ENCODE assay signal across 15 mouse cellular contexts in the genomic region with DNA sequence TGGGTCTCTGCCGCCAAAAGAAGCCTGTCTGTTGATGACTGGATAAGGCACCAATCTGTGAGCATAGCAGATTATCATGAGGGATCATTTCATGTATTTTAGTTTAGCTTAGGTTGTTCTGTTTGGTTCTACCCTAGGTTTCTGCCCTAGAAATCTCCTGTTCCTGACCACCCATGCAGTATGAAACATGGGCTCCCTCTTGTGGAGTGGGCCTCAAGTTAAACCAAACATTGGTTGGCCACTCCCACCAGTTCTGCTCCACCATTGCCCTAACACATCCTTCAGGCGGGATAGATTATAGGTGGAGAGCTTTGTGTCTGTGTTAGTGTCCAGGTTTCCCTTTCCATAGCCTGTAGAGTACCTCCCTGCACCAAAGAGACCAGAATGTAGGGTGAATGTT. TPM values are rescaled to one million over a fixed set of nuclear protein-coding genes. Genes with fewer than 3 reads are reported as not detected.
DNase-seq lines count a peak whose midpoint lies in the region; ATAC-seq and TF ChIP-seq lines count a peak whose summit lies in the region.
"Had no signal": no experiment of that assay in that cellular context is flagged by ENCODE, and none has a peak within 500 bp of the region (broad histone marks: within the 10 kb centered on the region; RNA-seq: fewer than 3 reads in every experiment).

No protein-coding gene starts in this region.

- H3K4me1 ChIP-seq in intestine, postnatal 0 days (replicated peaks; ENCODE audit: control insufficient read depth, insufficient read depth, low read length) = no peaks in the 10 kb centered on the region
- H3K4me1 ChIP-seq in intestine, embryonic 15.5 days (replicated peaks) = no peaks in the 10 kb centered on the region
- H3K4me1 ChIP-seq in midbrain, embryonic 12.5 days = no peaks in the 10 kb centered on the region
- no peaks in the 10 kb centered on the region for H3K4me1 ChIP-seq in midbrain, embryonic 16.5 days (ENCODE audit: control insufficient read depth, insufficient read depth, low read length)
- H3K4me1 ChIP-seq in cortical plate, adult 2 months (ENCODE audit: control insufficient read depth, insufficient read depth, low read length) = no peaks in the 10 kb centered on the region
- H3K4me1 ChIP-seq in stomach, postnatal 0 days (replicated peaks; ENCODE audit: control insufficient read depth, insufficient read depth) = no peaks in the 10 kb centered on the region
- H3K4me1 ChIP-seq: embryonic facial prominence, embryonic 12.5 days; midbrain, embryonic 13.5 days; neural tube, embryonic 12.5 days had no signal

- H3K36me3 ChIP-seq in intestine, postnatal 0 days (ENCODE audit: control insufficient read depth, insufficient read depth) = no peaks in the 10 kb centered on the region
- no peaks in the 10 kb centered on the region for H3K36me3 ChIP-seq in intestine, embryonic 15.5 days
- no peaks in the 10 kb centered on the region for H3K36me3 ChIP-seq in midbrain, embryonic 12.5 days
- H3K36me3 ChIP-seq in midbrain, embryonic 16.5 days (ENCODE audit: control insufficient read depth, insufficient read depth, low read length) = no peaks in the 10 kb centered on the region
- no peaks in the 10 kb centered on the region for H3K36me3 ChIP-seq in stomach, postnatal 0 days (ENCODE audit: control insufficient read depth, insufficient read depth, low read length)
- H3K36me3 ChIP-seq: embryonic facial prominence, embryonic 12.5 days; limb, embryonic 10.5 days; midbrain, embryonic 13.5 days; neural tube, embryonic 12.5 days had no signal

- intact Hi-C loops in left cerebral cortex, postnatal 36 days (cut with DNase I) = no loop called here

- ATAC-seq in intestine, postnatal 0 days = no peak
- ATAC-seq in intestine, embryonic 15.5 days = no peak
- 0 out of 2 replicates have a peak, but pooled peaks have one; percentile 9 for ATAC-seq in midbrain, embryonic 12.5 days (ENCODE audit: low FRiP score, low read depth)
- no peak for ATAC-seq in midbrain, embryonic 16.5 days
- no peak for ATAC-seq in stomach, postnatal 0 days (ENCODE audit: low FRiP score, low TSS enrichment)
- ATAC-seq: hindbrain, embryonic 16.5 days had no signal

- DNase-seq in stomach, postnatal 0 days (ENCODE audit: low spot score) = peak; percentile 26
- DNase-seq in left cerebral cortex, postnatal 36 days (ENCODE audit: low spot score in 2 of 2) = no peak
- DNase-seq: cerebellum, adult 2 months; gastrocnemius, postnatal 14 days had no signal

- TF ChIP-seq EP300 in stomach, postnatal 0 days (optimal IDR thresholded peaks at IDR 0.05) = no peak

- H3K9me3 ChIP-seq in intestine, postnatal 0 days (ENCODE audit: control insufficient read depth) = no peaks in the 10 kb centered on the region
- H3K9me3 ChIP-seq in intestine, embryonic 15.5 days = no peaks in the 10 kb centered on the region
- no peaks in the 10 kb centered on the region for H3K9me3 ChIP-seq in midbrain, embryonic 12.5 days
- H3K9me3 ChIP-seq in midbrain, embryonic 16.5 days (replicated peaks; ENCODE audit: control insufficient read depth, low read length, poor library complexity, severe bottlenecking) = no peaks in the 10 kb centered on the region
- H3K9me3 ChIP-seq in stomach, postnatal 0 days (ENCODE audit: control insufficient read depth, low read length) = no peaks in the 10 kb centered on the region
- H3K9me3 ChIP-seq: embryonic facial prominence, embryonic 12.5 days; forebrain, embryonic 13.5 days; limb, embryonic 10.5 days; midbrain, embryonic 13.5 days; neural tube, embryonic 12.5 days had no signal

- TF ChIP-seq POLR2A in cortical plate, adult 2 months (IDR thresholded peaks at IDR 0.05; ENCODE audit: extremely low read depth, insufficient read depth, low read length) = no peak

- H3K27me3 ChIP-seq in intestine, postnatal 0 days (replicated peaks; ENCODE audit: control insufficient read depth, insufficient read depth, low read length) = no peaks in the 10 kb centered on the region
- H3K27me3 ChIP-seq in intestine, embryonic 15.5 days (replicated peaks) = no peaks in the 10 kb centered on the region
- H3K27me3 ChIP-seq in midbrain, embryonic 12.5 days = no peaks in the 10 kb centered on the region
- no peaks in the 10 kb centered on the region for H3K27me3 ChIP-seq in midbrain, embryonic 16.5 days (ENCODE audit: control insufficient read depth, insufficient read depth, low read depth, low read length)
- no peaks in the 10 kb centered on the region for H3K27me3 ChIP-seq in stomach, postnatal 0 days (ENCODE audit: control insufficient read depth, insufficient read depth, low read length)
- H3K27me3 ChIP-seq: embryonic facial prominence, embryonic 12.5 days; midbrain, embryonic 13.5 days; neural tube, embryonic 12.5 days had no signal

- no peak overlapping the region for H3K27ac ChIP-seq in intestine, postnatal 0 days (ENCODE audit: low read depth, low read length)
- H3K27ac ChIP-seq in intestine, embryonic 15.5 days = no peak overlapping the region
- H3K27ac ChIP-seq in midbrain, embryonic 12.5 days (replicated peaks) = no peak overlapping the region
- H3K27ac ChIP-seq in midbrain, embryonic 16.5 days (ENCODE audit: low read length) = no peak overlapping the region
- H3K27ac ChIP-seq in cortical plate, adult 2 months (ENCODE audit: insufficient read depth, low read length) = no peak overlapping the region
- no peak overlapping the region for H3K27ac ChIP-seq in stomach, postnatal 0 days (replicated peaks)
- H3K27ac ChIP-seq: embryonic facial prominence, embryonic 12.5 days; forebrain, embryonic 13.5 days; limb, embryonic 10.5 days; midbrain, embryonic 13.5 days; neural tube, embryonic 12.5 days had no signal

- 89% methylated on average over 2 of the region's 2 CpGs for WGBS in intestine, postnatal 0 days
- WGBS in intestine, embryonic 15.5 days = 86% methylated on average over 2 of the region's 2 CpGs
- WGBS in midbrain, embryonic 12.5 days = 85% methylated on average over 2 of the region's 2 CpGs
- 87% methylated on average over 2 of the region's 2 CpGs for WGBS in midbrain, embryonic 16.5 days
- 89% methylated on average over 2 of the region's 2 CpGs for WGBS in stomach, postnatal 0 days

- H3K9ac ChIP-seq in intestine, postnatal 0 days (ENCODE audit: low read depth, low read length) = no peak overlapping the region
- H3K9ac ChIP-seq in intestine, embryonic 15.5 days = no peak overlapping the region
- H3K9ac ChIP-seq in midbrain, embryonic 12.5 days (replicated peaks) = no peak overlapping the region
- H3K9ac ChIP-seq in midbrain, embryonic 16.5 days (ENCODE audit: low read depth, low read length) = no peak overlapping the region
- H3K9ac ChIP-seq in stomach, postnatal 0 days (ENCODE audit: low read length) = no peak overlapping the region
- H3K9ac ChIP-seq: embryonic facial prominence, embryonic 12.5 days; forebrain, embryonic 13.5 days; midbrain, embryonic 13.5 days; neural tube, embryonic 12.5 days had no signal

- H3K4me3 ChIP-seq in intestine, postnatal 0 days (ENCODE audit: low read depth, low read length) = no peak overlapping the region
- no peak overlapping the region for H3K4me3 ChIP-seq in intestine, embryonic 15.5 days (replicated peaks)
- H3K4me3 ChIP-seq in midbrain, embryonic 12.5 days = no peak overlapping the region
- no peak overlapping the region for H3K4me3 ChIP-seq in midbrain, embryonic 16.5 days (ENCODE audit: low read depth, low read length)
- no peak overlapping the region for H3K4me3 ChIP-seq in cortical plate, adult 2 months (ENCODE audit: insufficient read depth, low read length)
- no peak overlapping the region for H3K4me3 ChIP-seq in stomach, postnatal 0 days (ENCODE audit: low read depth, low read length)
- H3K4me3 ChIP-seq: embryonic facial prominence, embryonic 12.5 days; forebrain, embryonic 13.5 days; limb, embryonic 10.5 days; midbrain, embryonic 13.5 days; neural tube, embryonic 12.5 days had no signal

- peak; percentile 40 for TF ChIP-seq CTCF in intestine, postnatal 0 days (IDR thresholded peaks at IDR 0.05; ENCODE audit: low read depth)
- peak; percentile 32; the same call in 1 of the 2 replicates for TF ChIP-seq CTCF in cortical plate, adult 2 months (IDR thresholded peaks at IDR 0.05; ENCODE audit: extremely low read depth, insufficient read depth, low read length)
- TF ChIP-seq CTCF in stomach, postnatal 0 days (IDR thresholded peaks at IDR 0.05; ENCODE audit: low read depth) = peak; percentile 66

- no peak overlapping the region for H3K4me2 ChIP-seq in intestine, postnatal 0 days (replicated peaks; ENCODE audit: low read depth)
- H3K4me2 ChIP-seq in intestine, embryonic 15.5 days (replicated peaks) = no peak overlapping the region
- H3K4me2 ChIP-seq in midbrain, embryonic 12.5 days (replicated peaks) = no peak overlapping the region
- no peak overlapping the region for H3K4me2 ChIP-seq in midbrain, embryonic 16.5 days (ENCODE audit: low read length)
- no peak overlapping the region for H3K4me2 ChIP-seq in stomach, postnatal 0 days (replicated peaks; ENCODE audit: low read depth)
- H3K4me2 ChIP-seq: embryonic facial prominence, embryonic 12.5 days; forebrain, embryonic 13.5 days; midbrain, embryonic 13.5 days; neural tube, embryonic 12.5 days had no signal

RNA-seq across cellular contexts. Expression of a gene that starts 6.7 kb away (rescaled TPM):
- polyA plus RNA-seq in intestine, postnatal 0 days (2015; fragmentation: Nextera tagmentation; extraction: Ambion mirVana) = 0.03 and 0.04 TPM in 2 replicates
- 0.04 and 0.10 TPM in 2 replicates for polyA plus RNA-seq in intestine, embryonic 15.5 days (2015; fragmentation: Nextera tagmentation; extraction: Ambion mirVana)
- polyA plus RNA-seq in midbrain, embryonic 12.5 days (2016; fragmentation: Nextera tagmentation; extraction: Ambion mirVana) = 0.05 TPM in 1 of 2 replicates, not detected in the other
- polyA plus RNA-seq in midbrain, embryonic 16.5 days (2015; fragmentation: Nextera tagmentation; extraction: Ambion mirVana) = 0.05 and 0.14 TPM in 2 replicates
- polyA plus RNA-seq in cortical plate, adult 2 months (2012; rRNA removed) = 15.8 and 17.9 TPM in 2 replicates
- polyA plus RNA-seq in stomach, postnatal 0 days (2015; fragmentation: Nextera tagmentation; extraction: Ambion mirVana) = 0.04 TPM in 1 of 2 replicates, not detected in the other
- 10 to 100 TPM; 14.6 to 18.2 TPM for total RNA-seq in left cerebral cortex, postnatal 36 days (2021)
- total RNA-seq: gastrocnemius, postnatal 14 days had no signal
- polyA plus RNA-seq: forebrain, embryonic 13.5 days; midbrain, embryonic 13.5 days had no signal

Comparison
In these comparisons a context has a peak if more than half of its experiments do, and no peak if none do; other contexts are left out.
1. RNA of a gene that starts 6.7 kb away (polyA plus RNA-seq): 15.8 to 17.9 TPM in cortical plate, adult 2 months; 0.05 to 0.14 TPM in midbrain, embryonic 16.5 days, 0.04 to 0.10 TPM in intestine, embryonic 15.5 days, 0.03 to 0.04 TPM in intestine, postnatal 0 days, 0.05 TPM in midbrain, embryonic 12.5 days and 0.04 TPM in stomach, postnatal 0 days; every median in the first group is over 10 times any median in the second.
2. Peak in every context shown above with its lines, with median percentiles within 50 percentile points of each other: CTCF ChIP-seq.